Mouse (Mus musculus): ENCODE results near the gene Epc2.

GRCm38 (mm10) chr2:49562688-49563350 lies 111.5 kb downstream of the Epc2 start:
- TF ChIP-seq POLR2A (IDR thresholded peaks at IDR 0.05; ENCODE audit: low read depth, low read length) = no peak
- TF ChIP-seq CTCF (IDR thresholded peaks at IDR 0.05; ENCODE audit: borderline replicate concordance, insufficient read depth, low read length) = no peak

All from embryonic fibroblast, embryonic 13.5 days (primary cell).